Mouse (Mus musculus) heart, postnatal 36 days (tissue): Measurements from ENCODE around the gene Ap2s1. TPM values are rescaled to one million over a fixed set of nuclear protein-coding genes. Genes with fewer than 3 reads are reported as not detected.

Experiments used
- DNase-seq, 2 experiments: peaks; one replicate each; pipeline ENCODE4 v3.0.0; 2021 to 2022
- intact Hi-C: fragments of 180-260 bp; cut with DNase I; formaldehyde crosslinking; loops from one replicate; pipeline ENCODE4 v1.15.1; 2025
- total RNA-seq, 2 experiments: library from RNA; stranded (reverse); gene quantifications; 2 replicates each; pipeline ENCODE4 v1.2.3; 2021

Ap2s1 gene
- total RNA-seq, 2 experiments from 2014 or later, result 80.0 to 81.8 TPM

- intact Hi-C loops, result loop anchor here (1.0 to 2.0 kb wide), 4 partner anchors 35 to 145 kb away; partner anchors contain the start of genes Gng8 and Slc1a5
- DNase-seq, result peak; percentile 47 to 59
Observed at GRCm38 (mm10) chr7:16746093-16746492, 7.9 kb downstream of the Ap2s1 start.

- DNase-seq, result no peak
- intact Hi-C loops, result loop anchor here (2.0 kb wide), 2 partner anchors 33 to 143 kb away; partner anchors contain the start of genes Gng8 and Slc1a5
Observed at GRCm38 (mm10) chr7:16747656-16748055, 9.4 kb downstream of the Ap2s1 start.

- intact Hi-C loops, result no loop called here
- DNase-seq, result no peak
Observed at GRCm38 (mm10) chr7:16752016-16752415, 13.8 kb downstream of the Ap2s1 start.

- peak; percentile 40 to 48 for DNase-seq
- intact Hi-C loops, result no loop called here
Observed at GRCm38 (mm10) chr7:16755362-16756017, 17.3 kb downstream of the Ap2s1 start.

- DNase-seq, result no peak
- intact Hi-C loops, result no loop called here
Observed at GRCm38 (mm10) chr7:16758872-16759574, 20.8 kb downstream of the Ap2s1 start.

- peak; percentile 55 to 64 for DNase-seq
- intact Hi-C loops, result loop anchor here (1.0 kb wide), 1 partner anchor 21 kb away; the partner anchor contains the start of gene Slc1a5
Observed at GRCm38 (mm10) chr7:16760292-16760691, 22.1 kb downstream of the Ap2s1 start.

- DNase-seq, result peak; percentile 73 to 78
- intact Hi-C loops, result no loop called here
Observed at GRCm38 (mm10) chr7:16761005-16761481, 22.8 kb downstream of the Ap2s1 start.

- DNase-seq, result peak; percentile 31 to 61
- intact Hi-C loops, result no loop called here
Observed at GRCm38 (mm10) chr7:16761630-16762029, 23.4 kb downstream of the Ap2s1 start.

- DNase-seq, result peak in 1 of 2 experiments; percentile 43
- intact Hi-C loops, result no loop called here
Observed at GRCm38 (mm10) chr7:16763463-16764218, 25.4 kb downstream of the Ap2s1 start.

- intact Hi-C loops, result no loop called here
- no peak for DNase-seq
Observed at GRCm38 (mm10) chr7:16766443-16766842, 28.2 kb downstream of the Ap2s1 start.

- intact Hi-C loops, result no loop called here
- DNase-seq, result no peak
Observed at GRCm38 (mm10) chr7:16775888-16776287, 37.7 kb downstream of the Ap2s1 start.

GRCm38 (mm10) chr7:16780076-16780475 lies 41.9 kb downstream of the Ap2s1 start:
- DNase-seq, result peak; percentile 41 to 52
- intact Hi-C loops, result loop anchor here (2.0 kb wide), 2 partner anchors 29 to 33 kb away; no protein-coding TSS in a partner anchor

GRCm38 (mm10) chr7:16780825-16781554 lies 42.8 kb downstream of the Ap2s1 start, which contains the start of gene Slc1a5:
Slc1a5 (plus strand) TSS chr7:16781340.
- peak; percentile 90 to 91 for DNase-seq
- intact Hi-C loops, result loop anchor here (1.0 to 2.0 kb wide), 3 partner anchors 21 to 34 kb away; no protein-coding TSS in a partner anchor

- no peak for DNase-seq
- intact Hi-C loops, result loop anchor here (1.0 to 2.0 kb wide), 3 partner anchors 21 to 35 kb away; no protein-coding TSS in a partner anchor
Observed at GRCm38 (mm10) chr7:16781555-16781815, 43.3 kb downstream of the Ap2s1 start.

- intact Hi-C loops, result loop anchor here (1.0 to 2.0 kb wide), 3 partner anchors 22 to 35 kb away; no protein-coding TSS in a partner anchor
Observed at GRCm38 (mm10) chr7:16781816-16782554, 43.8 kb downstream of the Ap2s1 start.

GRCm38 (mm10) chr7:16782555-16783125 lies 44.4 kb downstream of the Ap2s1 start:
- intact Hi-C loops, result no loop called here
- no peak for DNase-seq

More at GRCm38 (mm10) chr7:16781816-16782554, 43.8 kb downstream of the Ap2s1 start:
- DNase-seq, result peak; percentile 35 to 45

- DNase-seq, result peak in 1 of 2 experiments; percentile 28
- intact Hi-C loops, result no loop called here
Observed at GRCm38 (mm10) chr7:16783224-16783688, 45.0 kb downstream of the Ap2s1 start.

GRCm38 (mm10) chr7:16783758-16784415 lies 45.7 kb downstream of the Ap2s1 start:
- intact Hi-C loops, result no loop called here
- DNase-seq, result peak; percentile 47 to 52
